Mouse (Mus musculus) regulatory T cell (primary cell): ENCODE data around the gene Rfx4.

ENCODE experiments used
- in situ Hi-C: fragments of 300-600 bp; cut with MboI, MseI; formaldehyde crosslinking; loops from one replicate; pipeline ENCODE4 v1.15.1; 2025; ENCODE audit warnings: high pct_unique_total_duplicates

Rfx4 gene

DNA sequence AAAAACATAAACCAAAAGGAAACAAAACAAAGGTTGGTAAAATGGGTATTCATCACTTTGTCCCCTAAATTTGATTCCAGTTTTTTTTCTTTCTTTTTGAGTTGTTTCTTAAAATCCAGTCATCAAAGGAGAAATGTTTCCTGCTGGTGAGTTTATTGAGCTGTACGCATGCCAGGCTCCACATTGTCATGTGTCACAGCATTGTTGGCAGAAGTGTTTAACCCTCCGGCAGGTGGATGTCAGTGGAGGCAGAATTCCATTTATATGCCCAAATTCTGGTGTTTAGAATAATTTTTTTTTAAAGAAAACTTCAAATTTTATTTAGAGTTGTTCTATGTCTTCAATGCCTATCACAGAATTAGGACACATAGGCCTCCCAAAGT, 56.0 kb downstream of the Rfx4 start:
- in situ Hi-C loops: no loop called here

DNA sequence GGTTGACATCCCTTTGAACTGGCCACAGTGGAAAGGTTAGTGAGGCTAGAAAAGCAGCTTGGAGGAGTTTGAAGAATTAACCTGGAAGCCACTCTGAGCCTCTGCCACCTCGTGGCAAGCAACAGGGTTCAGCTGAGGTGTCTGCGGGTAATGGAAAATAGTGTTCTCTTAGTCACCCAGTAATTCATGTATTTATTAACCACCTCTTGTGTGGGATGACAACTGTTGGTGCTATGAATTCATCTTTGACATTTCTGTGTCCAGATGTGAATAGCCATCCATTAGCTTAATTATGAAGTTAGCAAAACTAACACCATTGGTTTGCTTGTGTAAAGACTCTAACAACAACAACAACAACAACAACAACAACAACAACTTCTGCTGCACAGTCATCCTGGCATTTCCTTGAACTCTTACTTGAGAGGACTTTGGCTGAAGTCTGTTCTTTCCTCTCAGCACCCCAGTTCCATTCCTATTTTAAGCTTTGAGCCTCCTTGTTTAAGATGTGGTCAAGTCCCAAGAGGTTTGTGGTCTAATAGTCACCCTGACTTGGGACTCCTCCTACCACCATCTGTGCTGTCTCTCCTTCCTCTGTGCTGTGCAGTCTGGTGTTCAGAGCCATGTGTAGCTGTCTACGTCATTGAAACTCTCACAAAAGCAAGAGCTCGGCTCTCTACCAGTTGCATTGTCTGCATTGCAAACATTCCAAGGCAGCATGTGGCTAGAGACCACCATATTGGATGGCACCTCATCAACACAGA, 60.0 kb downstream of the Rfx4 start:
- in situ Hi-C loops: no loop called here

DNA sequence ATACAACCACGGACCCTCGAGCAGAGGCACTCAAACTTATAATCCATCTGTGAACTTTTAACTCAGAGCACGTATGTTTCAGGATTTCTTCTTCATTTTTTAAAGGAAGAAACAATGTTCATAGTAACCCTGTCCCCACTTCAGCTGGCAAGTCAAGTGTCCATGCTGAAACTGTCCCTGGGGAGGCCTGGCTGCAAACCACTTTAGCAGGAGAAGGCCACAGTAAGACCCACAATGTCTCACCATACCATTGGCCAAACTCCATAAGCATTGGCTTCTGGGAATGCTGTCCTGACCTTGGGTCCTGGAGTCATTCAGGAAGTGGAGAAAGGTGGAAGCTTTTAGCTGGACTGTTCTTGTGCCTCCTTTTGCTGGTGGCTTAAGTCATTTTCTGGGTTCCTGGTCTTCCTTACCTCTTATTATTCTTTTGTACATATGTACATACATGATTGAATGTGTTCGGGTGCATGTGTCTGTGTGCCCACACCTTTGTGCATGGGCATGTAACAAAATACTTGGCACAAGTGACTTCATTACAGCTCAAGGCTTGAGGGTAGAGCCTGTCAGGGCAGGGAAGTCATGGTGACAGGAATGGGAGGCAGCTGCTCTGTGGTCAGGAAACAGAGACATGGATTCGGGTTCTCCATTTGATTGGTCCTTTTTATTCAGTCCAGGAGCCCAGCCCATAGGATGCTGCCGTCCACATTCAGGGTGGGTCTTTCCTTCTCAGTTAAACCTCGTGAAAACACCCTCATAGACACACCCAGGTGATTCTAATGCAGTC, 61.4 kb downstream of the Rfx4 start:
- in situ Hi-C loops: no loop called here

DNA sequence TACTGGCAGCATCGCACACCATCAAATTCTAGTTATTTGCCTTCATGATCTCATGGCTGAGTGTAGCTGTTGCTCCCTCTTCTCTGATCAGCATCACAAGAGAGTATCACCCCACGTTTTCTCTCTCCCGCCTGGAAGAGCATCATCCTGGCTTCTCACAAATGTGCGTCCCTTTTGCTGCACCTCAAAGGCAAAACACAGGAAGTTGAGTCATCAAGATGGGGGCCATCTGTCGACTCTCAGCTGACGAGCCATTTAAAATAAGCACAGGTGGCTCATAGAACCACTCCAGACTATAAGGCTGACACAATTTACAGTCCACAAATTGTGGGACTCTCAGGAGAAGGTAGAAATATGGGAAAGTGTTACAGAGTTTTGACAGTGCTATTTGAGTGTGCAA, 63.8 kb downstream of the Rfx4 start:
- in situ Hi-C loops: no loop called here

DNA sequence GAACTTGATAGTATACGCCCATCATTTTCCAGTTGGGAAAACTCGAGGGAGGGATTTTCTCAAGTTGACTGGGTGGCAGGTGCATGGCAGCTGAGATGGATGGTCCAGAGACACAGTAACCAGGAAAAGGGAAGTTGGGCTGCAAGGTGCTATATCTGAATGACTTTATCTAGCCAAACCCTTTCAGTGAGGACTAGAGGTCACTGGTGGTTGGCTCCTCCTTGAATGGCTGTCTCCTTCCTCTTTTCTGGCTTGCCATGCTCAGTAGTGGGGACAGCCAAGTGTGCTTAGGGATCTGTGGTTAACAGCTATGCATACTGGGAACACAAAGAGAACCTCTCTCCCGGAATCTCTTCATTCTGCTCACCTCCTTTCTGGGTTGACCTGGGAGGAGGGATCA, 64.4 kb downstream of the Rfx4 start:
- in situ Hi-C loops: no loop called here

DNA sequence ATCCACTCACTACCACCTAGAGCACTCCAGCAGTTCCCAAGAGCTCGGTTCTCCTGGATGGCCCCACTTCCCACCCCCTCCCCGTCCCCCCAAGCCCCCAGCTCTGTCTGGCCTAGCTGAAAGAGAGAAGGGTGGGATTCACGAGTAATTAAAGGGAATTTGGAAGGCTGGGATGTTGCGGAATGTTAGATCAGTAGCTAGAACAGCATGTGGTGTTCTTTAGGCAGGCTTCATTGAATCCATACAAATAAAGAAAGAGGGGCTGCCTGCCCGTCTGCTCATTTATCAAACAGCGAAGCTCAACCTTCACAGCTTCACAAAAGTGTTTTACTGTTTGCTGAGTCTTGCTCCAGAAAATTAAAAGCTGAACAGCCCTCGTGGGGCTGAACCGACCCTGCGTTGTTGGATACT, 66.9 kb downstream of the Rfx4 start:
- in situ Hi-C loops: no loop called here

DNA sequence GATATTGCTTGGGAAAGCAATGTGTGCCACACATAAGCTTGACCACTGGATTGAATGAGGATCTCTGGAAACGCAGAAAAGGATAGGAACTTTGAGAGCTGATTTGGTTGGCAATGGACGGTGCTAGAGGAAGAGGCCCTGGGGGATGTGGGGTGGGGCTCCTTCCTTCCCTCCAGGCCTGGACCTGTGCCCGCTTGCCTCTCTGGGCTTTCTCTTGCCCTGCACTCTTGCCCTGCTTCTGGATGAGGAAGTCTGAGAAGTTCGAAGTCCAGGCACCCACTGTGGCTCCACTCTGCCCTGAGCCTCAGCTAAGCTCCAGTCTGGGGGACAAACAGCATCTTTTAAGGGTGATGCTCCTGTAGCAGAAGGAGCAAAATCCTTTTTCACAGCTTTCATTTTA, 67.8 kb downstream of the Rfx4 start:
- in situ Hi-C loops: no loop called here

DNA sequence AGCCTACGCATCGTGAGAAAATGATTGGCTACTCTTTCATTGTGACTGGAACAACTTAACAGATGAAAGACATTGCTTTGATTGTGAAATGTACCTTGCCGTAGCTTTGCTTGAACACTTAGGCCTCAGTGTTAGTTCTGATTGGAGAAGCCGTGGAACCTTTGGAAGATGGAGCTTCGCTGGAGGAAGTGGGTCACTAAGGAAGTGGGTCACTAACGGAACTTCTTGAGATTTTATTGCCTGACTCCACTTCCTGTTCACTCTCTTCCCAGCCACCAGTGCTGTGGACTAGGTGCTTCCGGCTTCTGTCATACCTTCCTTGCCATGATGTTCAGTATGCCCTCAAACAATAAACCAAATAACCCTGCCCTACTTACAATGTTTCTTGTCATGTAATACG, 73.1 kb downstream of the Rfx4 start:
- in situ Hi-C loops: no loop called here

DNA sequence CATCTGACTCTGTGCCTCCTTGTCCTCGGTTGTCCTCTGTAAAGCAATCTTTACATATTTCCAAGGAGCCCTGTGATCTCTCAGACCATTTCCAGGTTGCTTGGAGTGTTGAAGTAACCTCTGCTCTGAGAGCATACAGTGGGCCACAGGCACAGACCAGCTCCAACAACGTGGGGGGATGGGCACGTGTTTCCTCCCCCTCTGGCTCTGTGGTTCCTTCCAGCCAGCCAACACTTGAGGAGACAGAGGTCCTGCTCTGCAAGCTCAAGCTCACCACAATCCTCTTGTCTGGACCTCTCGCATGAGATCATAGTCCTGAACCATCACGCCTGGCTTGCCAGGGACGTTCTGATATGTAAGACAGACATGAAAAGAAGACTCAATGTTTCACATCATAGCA, 79.7 kb downstream of the Rfx4 start:
- in situ Hi-C loops: no loop called here

DNA sequence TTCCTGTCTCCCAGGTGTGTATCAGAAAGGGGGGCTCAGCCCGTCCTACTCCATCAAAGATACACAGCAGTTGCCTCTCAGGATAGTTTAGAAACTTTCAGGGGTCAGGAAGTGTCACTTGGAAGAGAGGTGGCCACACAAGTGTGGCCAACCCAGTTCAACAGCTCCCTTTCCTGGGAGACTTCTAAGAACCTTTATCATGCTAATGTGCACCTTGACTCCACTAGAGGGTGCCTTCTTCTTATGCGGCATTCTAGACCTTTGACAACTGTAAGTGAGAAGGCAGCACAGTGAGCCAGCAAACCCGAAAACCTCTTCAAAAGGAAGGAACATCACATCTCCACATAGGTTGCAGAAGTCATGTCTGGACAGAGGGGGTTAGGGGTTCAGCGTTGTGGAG, 80.2 kb downstream of the Rfx4 start:
- in situ Hi-C loops: no loop called here

DNA sequence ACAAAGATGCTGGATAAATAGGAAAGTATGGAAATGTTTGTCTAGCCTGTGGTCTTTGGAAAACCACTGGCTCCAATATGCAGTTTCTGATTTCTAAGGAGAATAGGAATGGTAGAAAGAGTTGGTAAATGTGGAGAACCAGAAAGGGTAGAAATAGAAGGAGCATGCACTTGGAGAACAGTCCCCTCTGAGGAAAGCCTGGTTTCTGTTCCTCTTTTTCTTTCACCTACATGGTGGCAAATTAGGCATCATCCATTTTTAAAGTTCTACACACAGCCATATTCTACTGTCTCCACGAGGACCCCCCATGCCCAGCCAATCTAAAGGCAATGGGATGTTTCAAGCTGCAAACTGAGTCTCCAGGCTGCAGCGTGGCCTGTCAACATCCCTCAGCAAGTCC, 81.5 kb downstream of the Rfx4 start:
- in situ Hi-C loops: no loop called here

DNA sequence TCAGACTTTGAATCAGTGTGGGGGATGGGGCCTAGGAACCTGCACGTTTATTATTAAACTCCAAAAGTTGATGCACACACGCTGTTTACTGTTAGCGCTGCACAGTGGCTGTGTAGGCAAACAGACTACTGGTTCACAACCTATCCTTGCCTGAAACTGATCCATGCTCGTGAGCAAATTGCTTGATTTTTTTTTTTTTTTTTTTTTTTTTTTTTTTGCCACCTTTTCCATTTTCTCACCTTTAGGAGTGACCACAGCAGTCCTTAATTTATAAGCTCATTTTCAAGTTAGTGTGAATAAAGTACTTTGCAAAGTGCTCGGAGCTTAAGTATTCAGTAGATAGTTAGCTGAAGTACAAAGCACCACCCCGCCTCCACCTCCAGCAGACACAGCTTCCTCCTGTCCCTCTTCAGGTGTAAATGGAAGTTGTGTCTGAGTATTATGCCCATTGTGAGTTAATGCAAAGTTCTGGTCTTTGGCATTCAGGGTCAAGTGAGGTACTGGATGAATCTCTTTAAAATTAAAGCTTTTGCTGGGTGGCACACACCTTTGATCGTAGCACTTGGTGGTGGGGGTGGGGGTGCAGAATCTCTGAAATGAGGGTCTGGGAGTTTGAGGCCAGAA, 83.1 kb downstream of the Rfx4 start:
- in situ Hi-C loops: no loop called here

DNA sequence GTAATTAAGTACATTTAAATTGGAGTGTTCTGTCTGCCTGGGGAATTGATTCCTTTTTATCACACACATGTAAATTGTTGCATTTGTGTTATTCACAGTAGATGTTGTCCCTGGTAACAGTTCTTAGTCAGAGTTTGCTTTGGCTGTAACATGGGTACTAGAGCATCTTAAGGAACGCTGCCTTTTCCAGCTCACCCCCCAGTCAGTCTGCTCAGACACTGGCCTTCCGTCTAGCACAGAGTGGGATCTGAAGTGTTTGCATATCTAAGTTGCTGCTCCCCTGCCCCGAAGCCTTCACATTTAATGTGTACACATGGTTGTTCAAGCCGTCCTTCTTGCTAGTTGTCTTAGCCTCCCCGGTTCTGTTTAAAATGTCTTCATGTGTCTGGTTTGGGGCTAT, 90.8 kb downstream of the Rfx4 start:
- in situ Hi-C loops: no loop called here

DNA sequence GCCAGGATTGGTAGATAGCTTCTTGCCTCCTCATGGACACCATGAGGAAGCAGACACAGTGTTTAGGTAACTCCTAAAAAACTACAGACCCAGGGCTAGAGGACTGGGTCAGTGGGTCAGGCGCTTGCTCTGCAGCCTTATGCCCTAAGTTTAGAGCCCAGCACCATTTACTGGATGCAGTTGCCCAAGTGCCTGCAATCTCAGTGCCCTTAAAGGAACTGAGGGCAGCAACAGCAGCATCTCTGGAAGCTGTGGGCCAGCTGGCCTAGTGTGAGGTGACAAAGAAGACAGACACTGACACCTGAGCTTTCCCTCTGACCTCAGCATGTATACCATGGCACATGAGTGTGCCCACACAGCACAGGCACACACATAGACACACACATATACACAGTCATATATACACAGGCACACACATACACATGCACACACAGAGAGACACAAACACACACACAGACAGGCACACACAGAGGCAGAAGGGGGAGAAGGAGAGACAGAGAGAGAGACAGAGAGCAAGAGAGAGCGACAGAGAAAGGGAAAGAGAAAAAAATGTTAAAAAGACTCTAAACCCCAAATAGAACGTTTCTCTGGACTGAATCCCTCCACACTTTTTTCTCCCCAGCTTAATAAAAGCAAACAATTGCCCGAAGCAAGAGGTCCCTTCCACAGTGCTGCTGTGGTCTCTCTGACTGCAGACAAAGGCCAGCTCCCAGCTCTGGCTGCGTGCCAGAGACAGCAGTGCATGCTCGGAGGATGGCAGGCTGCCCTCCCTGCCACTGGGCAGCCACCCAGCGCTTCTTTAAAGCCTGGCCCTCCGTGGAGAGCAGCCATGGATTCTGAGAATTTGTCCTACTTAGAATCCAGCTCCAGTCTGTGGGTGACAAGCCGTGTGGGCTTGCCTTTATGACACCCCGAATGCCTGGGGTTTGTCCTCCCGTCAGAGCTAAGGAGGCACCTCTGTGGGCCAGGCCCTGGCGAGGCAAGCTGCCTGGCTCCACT, 96.4 kb downstream of the Rfx4 start:
- in situ Hi-C loops: no loop called here

DNA sequence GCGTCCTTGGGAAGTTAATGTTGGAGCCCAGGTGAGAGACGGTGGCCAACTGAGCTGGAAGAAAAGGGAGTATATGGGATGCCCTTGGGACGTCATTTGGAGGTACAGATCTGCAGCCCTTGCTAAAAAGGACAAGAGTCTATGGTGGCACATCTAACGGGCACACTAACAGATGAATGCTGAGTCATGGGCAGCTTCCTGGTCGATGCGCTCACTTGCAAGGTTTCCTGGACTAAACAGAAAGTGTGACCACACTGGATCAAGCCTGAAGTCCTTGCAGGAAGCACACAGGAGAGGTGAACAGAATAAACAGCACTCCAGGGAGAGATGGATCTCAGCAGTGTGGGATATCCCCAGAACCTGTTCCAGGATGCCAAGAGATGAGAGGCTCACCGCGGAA, 98.2 kb downstream of the Rfx4 start:
- in situ Hi-C loops: no loop called here

DNA sequence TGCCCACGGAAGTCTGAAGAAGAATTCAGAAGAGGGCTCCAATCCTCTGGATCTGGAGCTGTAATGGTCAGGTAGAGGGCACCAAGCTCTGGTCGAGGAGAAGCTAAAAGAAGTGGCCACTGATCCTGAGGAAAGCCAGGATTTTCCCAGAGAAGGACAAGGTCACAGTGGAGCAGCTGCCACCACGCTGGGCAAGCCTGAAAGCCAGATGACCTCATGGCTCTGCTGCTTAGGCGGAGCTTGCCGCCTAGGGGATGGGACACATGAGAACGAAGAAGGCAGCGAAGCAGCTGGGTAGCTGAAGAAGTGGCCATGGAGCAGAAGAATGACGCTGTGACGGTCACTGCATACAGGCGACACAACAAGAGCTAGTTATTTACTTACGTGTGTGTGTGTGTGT, 99.6 kb downstream of the Rfx4 start:
- in situ Hi-C loops: no loop called here

DNA sequence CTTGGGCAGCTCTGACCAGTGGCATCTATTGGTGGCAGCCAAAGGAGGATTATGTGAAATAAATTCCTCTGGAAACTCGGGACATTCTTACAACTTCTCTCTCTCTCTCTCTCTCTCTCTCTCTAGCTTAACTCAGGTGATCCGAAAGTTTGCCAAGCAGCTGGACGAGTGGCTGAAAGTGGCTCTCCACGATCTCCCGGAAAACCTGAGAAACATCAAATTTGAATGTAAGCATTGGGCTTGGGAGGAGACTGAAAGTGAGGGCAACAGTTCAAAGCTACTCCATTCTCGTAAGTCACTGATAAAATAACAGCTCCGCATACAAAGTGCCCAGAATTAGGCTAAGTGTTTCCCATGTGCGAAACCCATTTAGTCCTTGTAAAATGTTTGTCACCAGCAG, 102.5 kb downstream of the Rfx4 start:
- in situ Hi-C loops: no loop called here

DNA sequence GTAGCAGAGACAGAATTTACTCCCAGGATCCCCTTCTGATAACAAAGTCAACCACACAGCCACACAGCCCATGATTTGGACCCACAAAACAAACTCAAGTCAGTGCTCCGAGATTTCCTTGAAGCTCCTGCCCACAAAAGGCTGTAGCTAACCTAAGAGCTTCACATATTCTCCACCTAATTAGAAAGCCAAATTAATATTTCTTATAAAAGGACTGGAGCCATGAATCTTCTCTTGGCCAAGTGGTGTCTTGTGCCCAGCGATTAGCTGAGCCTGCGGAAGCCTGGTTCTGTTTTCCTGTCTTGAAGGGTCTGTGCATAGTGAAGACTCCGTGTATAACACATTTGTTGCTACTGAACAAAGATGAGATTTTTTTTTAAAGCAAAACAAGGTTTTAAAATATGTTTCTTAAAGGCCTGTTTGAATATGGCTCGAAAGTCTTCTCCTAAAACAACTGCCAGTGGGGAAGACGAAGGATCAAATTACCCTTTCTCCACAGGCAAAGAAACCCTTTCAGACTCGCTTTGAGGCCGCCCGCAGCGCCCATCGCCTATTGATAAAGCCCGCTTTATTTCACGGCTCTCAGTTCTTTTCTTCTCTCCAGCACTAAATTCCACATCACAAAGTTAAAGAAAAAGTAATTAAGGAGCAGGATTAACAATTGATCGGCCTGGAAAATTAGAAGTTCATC, 103.1 kb downstream of the Rfx4 start:
- in situ Hi-C loops: no loop called here

DNA sequence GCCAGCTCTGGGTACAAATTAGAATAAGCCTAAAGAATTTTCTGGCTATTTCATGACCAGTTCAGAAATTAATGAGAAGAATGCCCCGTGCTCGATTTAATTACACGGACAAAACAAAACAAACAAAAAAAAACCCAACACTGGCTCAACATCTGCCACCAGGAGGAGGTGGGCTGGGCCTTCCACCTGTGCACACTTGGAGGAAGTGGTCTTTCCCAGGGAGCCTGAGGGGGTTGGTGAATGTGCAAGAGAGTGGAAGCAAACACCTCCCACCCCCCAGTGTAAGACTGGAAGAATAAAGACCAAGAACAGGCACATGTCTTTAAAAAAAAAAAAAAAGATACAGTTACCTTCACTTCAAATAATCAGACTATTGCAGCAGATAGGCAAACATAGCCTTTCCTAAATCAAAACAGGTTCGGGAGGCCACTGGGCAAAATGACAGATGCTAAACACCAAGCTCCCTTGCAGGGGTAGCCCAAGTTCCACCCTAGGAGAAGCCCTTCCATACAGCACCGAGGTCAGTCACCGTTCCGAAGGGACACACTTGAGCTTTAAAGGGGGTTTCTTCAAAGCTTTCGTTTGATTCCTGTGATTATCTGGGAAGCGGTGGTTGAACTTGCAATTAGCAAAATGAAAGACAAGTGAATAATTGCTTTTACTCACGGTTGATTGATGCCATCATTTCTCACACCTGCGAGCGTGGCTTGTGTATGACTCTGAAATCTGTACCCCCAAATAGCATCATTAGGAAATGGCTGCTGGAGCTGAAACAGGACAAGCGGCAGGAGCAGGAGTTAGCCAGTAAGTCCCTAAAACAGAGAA, 103.9 kb downstream of the Rfx4 start:
- in situ Hi-C loops: no loop called here

DNA sequence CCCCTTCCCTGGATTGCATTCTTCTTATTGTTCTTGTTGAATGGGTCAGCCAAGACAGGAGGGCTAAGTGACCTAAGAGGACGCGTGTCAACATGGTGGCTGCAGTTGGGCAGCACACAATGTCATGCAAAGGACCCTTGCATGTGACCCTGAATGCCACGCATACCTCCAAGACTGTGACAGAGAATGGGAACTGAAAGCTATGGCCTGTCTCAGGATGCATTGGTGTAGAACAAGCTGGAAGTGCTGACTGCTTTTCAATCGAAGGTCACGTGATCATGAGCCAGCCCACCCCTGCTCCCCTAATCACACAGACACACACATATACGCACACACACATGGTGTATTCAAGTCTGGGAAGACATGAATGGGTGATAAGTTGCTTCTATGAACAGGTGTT, 107.6 kb downstream of the Rfx4 start:
- in situ Hi-C loops: no loop called here
